Mouse (Mus musculus) limb, embryonic 12.5 days (tissue): ENCODE results near the gene P4htm. TPM values are rescaled to one million over a fixed set of nuclear protein-coding genes. Genes with fewer than 3 reads are reported as not detected.

Experiments used
- ATAC-seq: fragments of 200-750 bp; cut with Nextera tagmentation; 2 replicates; pipeline ENCODE4 v1.8.0; 2017; ENCODE audit warnings: low read depth, moderate TSS enrichment; ENCODE audit not compliant: insufficient number of reproducible peaks, insufficient read depth, low FRiP score, low TSS enrichment
- H3K27ac ChIP-seq: fragments of 300-500 bp; sonication (generic); 2 replicates; pipeline ENCODE4 v1.5.1; 2016; ENCODE audit warnings: mild to moderate bottlenecking, moderate library complexity
- H3K27me3 ChIP-seq: fragments of 300-500 bp; sonication (generic); 2 replicates; pipeline ENCODE4 v1.6.1; 2016; ENCODE audit warnings: mild to moderate bottlenecking, moderate library complexity
- H3K36me3 ChIP-seq: fragments of 300-500 bp; sonication (generic); 2 replicates; pipeline ENCODE4 v1.6.1; 2016; ENCODE audit warnings: mild to moderate bottlenecking, moderate library complexity
- H3K4me1 ChIP-seq: fragments of 300-500 bp; sonication (generic); replicated peaks from 2 replicates; pipeline ENCODE4 v1.6.1; 2016
- H3K4me2 ChIP-seq: fragments of 300-500 bp; sonication (generic); 2 replicates; pipeline ENCODE4 v1.6.1; 2016; ENCODE audit warnings: mild to moderate bottlenecking, moderate library complexity
- H3K4me3 ChIP-seq: fragments of 300-500 bp; sonication (generic); replicated peaks from 2 replicates; pipeline ENCODE4 v1.5.1; 2016; ENCODE audit warnings: mild to moderate bottlenecking
- H3K9ac ChIP-seq: fragments of 300-500 bp; sonication (generic); replicated peaks from 2 replicates; pipeline ENCODE4 v1.6.1; 2016; ENCODE audit warnings: mild to moderate bottlenecking, moderate library complexity
- H3K9me3 ChIP-seq: fragments of 300-500 bp; sonication (generic); 2 replicates; pipeline ENCODE4 v1.6.1; 2016; ENCODE audit warnings: mild to moderate bottlenecking, moderate library complexity
- WGBS: fragments of 180-500 bp; shearing (Covaris S2); methylation state at CpG from one replicate; pipeline ENCODE4 v1.1.7; 2016; 5-methylcytosine and 5-hydroxymethylcytosine counted together
- polyA plus RNA-seq: library from polyadenylated mRNA; unstranded; fragments of >200 nt; fragmentation: Nextera tagmentation; extraction: Ambion mirVana; gene quantifications from 2 replicates; pipeline ENCODE4 v1.2.1, GENCODE M21; 2016

Gene P4htm
- 11.6 and 11.7 TPM in 2 replicates for polyA plus RNA-seq

DNA sequence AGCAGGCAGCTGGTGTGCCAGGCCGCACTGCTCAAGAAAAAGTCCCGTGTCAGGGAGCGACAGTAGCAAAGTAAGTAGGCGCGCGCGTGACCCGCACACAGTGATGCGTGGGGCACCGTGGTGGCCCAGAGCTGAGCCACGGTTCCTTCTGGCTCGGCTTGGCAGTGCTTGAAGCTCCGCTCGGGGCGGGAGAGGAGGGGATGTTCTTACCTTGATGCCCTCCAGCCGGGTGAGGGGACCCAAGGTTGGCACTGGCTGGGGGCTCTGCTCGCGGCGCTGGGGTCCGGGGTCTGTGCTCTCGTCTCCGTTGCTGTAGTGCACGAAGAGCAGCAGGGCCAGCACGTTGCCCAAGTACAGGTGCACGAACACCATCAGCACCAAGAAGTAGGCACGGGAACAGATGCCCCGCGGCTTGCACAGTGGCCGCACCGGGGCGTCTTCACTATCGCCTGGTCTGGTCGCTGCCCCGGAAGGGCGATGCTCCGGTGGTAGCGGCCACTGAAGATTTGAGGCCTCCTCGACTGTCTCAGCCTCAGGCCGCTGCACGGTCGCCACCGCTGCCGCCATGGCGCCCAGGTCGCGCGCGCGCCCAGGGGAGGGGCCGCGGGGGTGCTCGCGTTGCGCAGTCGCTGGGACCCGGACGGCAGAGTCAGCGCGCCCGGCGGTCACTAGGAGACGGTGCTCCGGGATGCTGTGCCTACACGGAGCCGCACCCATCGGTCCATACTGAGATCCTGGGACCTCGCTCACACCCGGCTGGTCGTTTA lies at the start of gene P4htm:
TSS of gene P4htm (minus strand) at position 670 of the 767 bp plus-strand sequence.
- Histone ChIP-seq H3K27ac (no peak within 1 kb of the TSS; the same call in 1 of the 2 replicates), H3K9me3 (no peaks in the 10 kb centered on the region), H3K4me3 (peak within 1 kb of the TSS; percentile 70), H3K9ac (peak within 1 kb of the TSS; percentile 73), H3K36me3 (peaks cover 4% of the 10 kb centered on the region; the same call in 1 of the 2 replicates), H3K27me3 (no peaks in the 10 kb centered on the region), H3K4me1 (peaks cover 14% of the 10 kb centered on the region), H3K4me2 (peak within 1 kb of the TSS; percentile 89)
- 3% methylated on average over 69 of the region's 69 CpGs for WGBS
- peak; percentile 78 for ATAC-seq

DNA sequence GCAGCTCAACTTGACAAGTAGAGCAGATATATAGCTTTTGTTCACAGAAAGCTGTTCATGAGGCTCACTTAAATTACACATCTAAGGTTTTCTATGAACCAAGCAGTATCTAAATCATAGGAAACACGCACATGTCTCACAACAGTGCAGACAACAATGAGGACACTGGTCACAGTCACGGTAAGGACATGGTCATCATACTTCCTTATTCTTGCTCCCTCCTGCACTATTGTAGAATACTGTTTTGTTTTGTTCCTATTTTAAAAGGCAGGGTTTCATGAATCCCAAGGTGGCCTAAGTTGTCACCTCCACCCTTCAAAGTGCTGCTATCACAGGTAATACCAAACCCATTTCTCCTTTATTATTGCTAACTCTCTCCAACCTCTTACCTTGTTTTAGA lies 42.4 kb upstream of the P4htm start:
- 98% methylated on average over 2 of the region's 2 CpGs for WGBS
- Histone ChIP-seq H3K27ac (no peak overlapping the region), H3K27me3 (no peaks in the 10 kb centered on the region), H3K36me3 (peaks cover 44% of the 10 kb centered on the region), H3K4me2 (no peak overlapping the region), H3K9me3 (no peaks in the 10 kb centered on the region), H3K4me3 (no peak overlapping the region), H3K4me1 (no peaks in the 10 kb centered on the region), H3K9ac (no peak overlapping the region)
- ATAC-seq = no peak

DNA sequence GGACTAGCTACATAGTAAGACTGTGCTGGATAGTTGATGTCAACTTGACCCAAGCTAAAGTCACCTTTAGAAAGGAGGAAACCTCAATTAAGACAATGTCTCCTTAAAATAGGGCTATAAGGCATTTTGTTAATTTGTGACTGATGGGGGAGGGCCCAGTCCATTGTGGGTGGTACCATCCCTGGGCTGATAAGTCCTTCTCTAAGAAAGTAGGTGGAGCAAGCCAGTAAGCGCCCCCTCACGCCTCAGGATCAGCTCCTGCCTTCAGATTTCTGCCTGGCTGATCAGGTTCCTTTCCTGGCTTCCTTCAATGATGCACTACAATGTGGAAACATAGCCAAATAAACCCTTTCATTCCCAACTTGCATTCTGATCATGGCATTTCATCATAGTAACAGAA lies 37.9 kb upstream of the P4htm start:
- Histone ChIP-seq H3K9ac (no peak overlapping the region), H3K27me3 (no peaks in the 10 kb centered on the region), H3K36me3 (peaks cover 27% of the 10 kb centered on the region), H3K4me2 (no peak overlapping the region), H3K9me3 (no peaks in the 10 kb centered on the region), H3K27ac (no peak overlapping the region), H3K4me1 (no peaks in the 10 kb centered on the region), H3K4me3 (no peak overlapping the region)
- 78% methylated on average over 2 of the region's 2 CpGs for WGBS
- ATAC-seq = no peak

DNA sequence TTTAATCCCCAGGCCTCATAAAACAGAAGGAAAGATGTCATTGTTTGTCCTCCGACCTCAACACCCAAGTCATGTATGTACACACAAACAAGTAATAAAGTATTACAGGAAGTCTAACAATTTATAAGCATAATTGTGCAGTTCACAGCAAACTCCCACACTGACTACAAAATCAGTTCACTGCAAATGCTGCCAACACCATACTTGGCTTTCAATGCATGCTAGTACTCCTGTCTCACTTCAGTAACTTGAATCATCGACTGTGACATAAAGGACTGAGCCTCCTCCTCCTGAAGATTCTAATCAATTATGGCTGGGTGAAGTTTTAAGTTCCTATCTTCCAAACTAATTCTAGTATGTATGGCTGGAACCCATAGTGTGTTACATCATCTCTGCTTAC lies 36.4 kb upstream of the P4htm start:
- H3K4me2 ChIP-seq = no peak overlapping the region
- H3K9ac ChIP-seq = no peak overlapping the region
- 80% methylated on average over 2 of the region's 2 CpGs for WGBS
- no peaks in the 10 kb centered on the region for H3K27me3 ChIP-seq
- no peak overlapping the region for H3K4me3 ChIP-seq
- no peak overlapping the region for H3K27ac ChIP-seq
- ATAC-seq = no peak
- no peaks in the 10 kb centered on the region for H3K4me1 ChIP-seq
- no peaks in the 10 kb centered on the region for H3K9me3 ChIP-seq
- peaks cover 23% of the 10 kb centered on the region; the same call in 1 of the 2 replicates for H3K36me3 ChIP-seq

DNA sequence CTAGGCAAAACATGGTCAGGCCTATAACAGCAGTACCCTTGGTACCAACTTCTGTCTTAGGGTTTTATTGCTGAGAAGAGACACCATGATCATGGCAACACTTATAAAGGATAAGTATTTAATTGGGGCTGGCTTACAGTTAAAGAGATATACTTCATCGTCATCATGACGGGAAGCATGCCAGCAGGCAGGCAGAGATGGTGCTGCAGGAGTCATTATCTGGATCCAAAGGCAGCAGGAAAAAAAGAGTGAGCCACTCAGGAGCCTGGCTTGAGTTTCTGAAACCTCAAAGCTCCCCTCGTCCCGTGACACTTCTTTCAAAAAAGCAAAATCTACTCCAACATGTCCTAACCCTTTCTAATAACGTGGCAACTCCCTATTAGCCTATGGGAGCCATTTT lies 34.9 kb upstream of the P4htm start:
- no peak for ATAC-seq
- 90% methylated on average over 5 of the region's 5 CpGs for WGBS
- H3K27ac ChIP-seq = no peak overlapping the region
- no peak overlapping the region for H3K9ac ChIP-seq
- H3K9me3 ChIP-seq = no peaks in the 10 kb centered on the region
- H3K36me3 ChIP-seq = peaks cover 25% of the 10 kb centered on the region; the same call in 1 of the 2 replicates
- no peak overlapping the region for H3K4me3 ChIP-seq
- no peak overlapping the region for H3K4me2 ChIP-seq
- no peaks in the 10 kb centered on the region for H3K27me3 ChIP-seq
- H3K4me1 ChIP-seq = no peaks in the 10 kb centered on the region

DNA sequence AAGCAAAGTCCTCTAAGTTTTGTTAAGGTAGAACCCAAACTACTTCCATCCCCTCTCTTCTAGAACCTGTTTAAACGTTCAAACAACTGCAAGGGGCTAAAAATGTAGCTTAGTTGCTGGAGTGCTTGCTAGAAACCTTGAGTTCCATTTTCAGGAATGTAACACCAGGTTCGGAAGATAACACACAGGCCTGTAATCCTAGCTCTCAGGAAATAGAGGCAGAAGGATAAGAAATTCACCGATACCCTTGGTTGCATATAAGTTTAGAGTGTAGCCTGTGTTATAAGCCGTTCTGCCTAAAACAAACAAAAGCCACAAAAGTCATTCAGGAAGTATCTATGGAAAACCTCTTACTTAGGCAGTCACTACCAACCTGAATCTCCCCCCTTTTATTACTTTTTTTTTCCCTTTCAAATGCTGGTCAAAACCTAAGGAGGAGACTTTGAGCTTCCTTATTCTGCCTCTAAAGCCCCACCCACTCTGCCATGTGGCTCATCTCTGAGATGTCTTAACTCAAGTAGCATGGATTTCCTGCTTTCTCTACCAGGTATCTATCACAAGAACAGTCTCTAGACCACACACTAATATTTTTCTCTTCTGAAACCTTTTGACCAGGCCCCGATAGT lies 34.3 kb upstream of the P4htm start:
- no peak overlapping the region for H3K4me3 ChIP-seq
- ATAC-seq = no peak
- no peak overlapping the region for H3K27ac ChIP-seq
- H3K4me1 ChIP-seq = no peaks in the 10 kb centered on the region
- no peak overlapping the region for H3K4me2 ChIP-seq
- H3K9ac ChIP-seq = no peak overlapping the region
- WGBS = 92% methylated on average over 5 of the region's 5 CpGs
- no peaks in the 10 kb centered on the region for H3K27me3 ChIP-seq
- peaks cover 25% of the 10 kb centered on the region; the same call in 1 of the 2 replicates for H3K36me3 ChIP-seq
- H3K9me3 ChIP-seq = no peaks in the 10 kb centered on the region

DNA sequence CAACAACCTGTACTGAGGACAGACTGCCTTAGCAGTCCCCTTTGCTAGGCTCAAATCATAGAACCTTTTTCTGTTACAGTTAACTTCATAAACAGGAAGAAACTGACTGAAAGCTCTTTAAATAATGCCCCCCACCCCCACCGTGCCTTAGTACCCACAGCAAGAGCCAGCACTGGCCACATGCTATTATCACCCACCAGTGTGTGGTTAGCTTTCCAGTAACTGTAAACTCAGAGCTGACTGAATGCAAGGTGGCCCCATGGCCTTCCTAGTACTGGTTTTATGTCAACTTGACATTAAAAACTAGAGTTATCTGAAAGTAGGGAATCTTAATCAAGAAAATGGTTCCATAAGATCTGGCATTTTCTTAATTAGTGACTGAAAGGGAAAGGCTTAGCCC lies 33.2 kb upstream of the P4htm start:
- WGBS = 92% methylated on average over 1 of the region's 1 CpGs
- no peak overlapping the region for H3K27ac ChIP-seq
- H3K9ac ChIP-seq = no peak overlapping the region
- peaks cover 30% of the 10 kb centered on the region for H3K36me3 ChIP-seq
- H3K4me1 ChIP-seq = no peaks in the 10 kb centered on the region
- no peak for ATAC-seq
- no peak overlapping the region for H3K4me3 ChIP-seq
- H3K27me3 ChIP-seq = no peaks in the 10 kb centered on the region
- H3K4me2 ChIP-seq = no peak overlapping the region
- H3K9me3 ChIP-seq = no peaks in the 10 kb centered on the region

DNA sequence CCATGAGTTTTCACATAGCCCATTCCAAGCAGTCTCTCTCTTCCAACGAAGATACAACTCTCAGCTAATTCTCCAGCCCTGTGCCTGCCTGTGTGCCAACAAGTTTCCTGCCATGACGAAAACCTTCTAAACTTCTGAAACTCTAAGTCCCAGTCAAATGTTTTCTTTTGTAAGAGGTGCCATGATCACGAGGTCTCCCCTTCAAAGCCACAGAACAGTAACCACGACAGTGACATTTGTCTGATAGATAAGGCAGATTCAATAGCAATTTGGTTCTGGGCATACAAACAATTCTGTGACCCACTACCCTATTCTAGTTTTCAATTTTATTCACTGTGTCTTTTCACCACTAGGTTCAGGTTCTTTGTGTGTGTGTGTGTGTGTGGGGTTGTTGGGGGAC lies 30.7 kb upstream of the P4htm start:
- Histone ChIP-seq H3K9ac (no peak overlapping the region), H3K36me3 (peaks cover 26% of the 10 kb centered on the region), H3K27ac (no peak overlapping the region), H3K4me2 (no peak overlapping the region), H3K27me3 (no peaks in the 10 kb centered on the region), H3K4me1 (no peaks in the 10 kb centered on the region), H3K4me3 (no peak overlapping the region), H3K9me3 (no peaks in the 10 kb centered on the region)
- 85% methylated on average over 4 of the region's 4 CpGs for WGBS
- ATAC-seq = no peak

DNA sequence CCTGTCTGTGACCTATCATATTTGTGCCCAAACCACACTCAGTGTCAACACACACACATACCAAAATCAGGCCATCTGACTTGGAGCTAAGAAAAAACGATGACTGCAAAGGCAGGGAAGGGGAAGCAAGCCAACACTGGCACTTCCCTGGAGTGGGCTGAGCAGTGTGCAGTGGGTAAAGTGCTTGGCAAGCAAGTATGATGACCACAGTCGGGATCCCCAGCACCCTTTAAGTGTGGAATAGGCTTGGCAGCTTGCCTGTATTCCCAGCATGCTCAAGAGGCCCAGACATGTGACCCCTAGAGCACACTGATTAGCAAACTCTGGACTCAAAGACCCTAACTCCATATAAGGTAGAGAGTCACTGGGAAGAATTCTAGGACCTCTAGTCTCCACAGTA lies 29.0 kb upstream of the P4htm start:
- H3K4me2 ChIP-seq = no peak overlapping the region
- no peak overlapping the region for H3K4me3 ChIP-seq
- no peaks in the 10 kb centered on the region for H3K27me3 ChIP-seq
- no peak overlapping the region for H3K27ac ChIP-seq
- H3K36me3 ChIP-seq = peaks cover 28% of the 10 kb centered on the region
- no peaks in the 10 kb centered on the region for H3K9me3 ChIP-seq
- no peak for ATAC-seq
- 77% methylated on average over 2 of the region's 2 CpGs for WGBS
- no peak overlapping the region for H3K9ac ChIP-seq
- no peaks in the 10 kb centered on the region for H3K4me1 ChIP-seq

DNA sequence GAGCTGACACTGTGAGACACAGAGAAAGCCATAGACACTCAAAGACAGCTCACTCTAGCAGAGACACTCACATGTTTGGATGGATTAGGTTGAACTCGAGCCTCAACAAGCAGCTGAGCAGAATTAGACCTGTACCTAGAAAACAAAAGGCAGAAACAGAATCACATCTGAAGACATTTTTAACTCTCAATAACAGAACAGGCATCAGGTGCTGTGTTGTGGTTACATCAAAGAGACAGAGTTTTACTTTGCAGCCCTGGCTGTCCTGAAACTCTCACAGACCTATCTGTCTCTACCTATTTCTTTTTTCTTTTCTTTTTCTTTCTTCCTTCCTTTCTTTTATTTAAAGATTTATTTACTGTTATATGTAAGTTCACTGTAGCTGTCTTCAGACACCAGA lies 19.8 kb upstream of the P4htm start:
- no peaks in the 10 kb centered on the region for H3K27me3 ChIP-seq
- peaks cover 80% of the 10 kb centered on the region for H3K36me3 ChIP-seq
- H3K9me3 ChIP-seq = no peaks in the 10 kb centered on the region
- ATAC-seq = no peak
- WGBS = 90% methylated on average over 1 of the region's 1 CpGs
- H3K9ac ChIP-seq = no peak overlapping the region
- no peak overlapping the region for H3K4me3 ChIP-seq
- H3K4me1 ChIP-seq = no peaks in the 10 kb centered on the region
- H3K4me2 ChIP-seq = no peak overlapping the region
- H3K27ac ChIP-seq = no peak overlapping the region

DNA sequence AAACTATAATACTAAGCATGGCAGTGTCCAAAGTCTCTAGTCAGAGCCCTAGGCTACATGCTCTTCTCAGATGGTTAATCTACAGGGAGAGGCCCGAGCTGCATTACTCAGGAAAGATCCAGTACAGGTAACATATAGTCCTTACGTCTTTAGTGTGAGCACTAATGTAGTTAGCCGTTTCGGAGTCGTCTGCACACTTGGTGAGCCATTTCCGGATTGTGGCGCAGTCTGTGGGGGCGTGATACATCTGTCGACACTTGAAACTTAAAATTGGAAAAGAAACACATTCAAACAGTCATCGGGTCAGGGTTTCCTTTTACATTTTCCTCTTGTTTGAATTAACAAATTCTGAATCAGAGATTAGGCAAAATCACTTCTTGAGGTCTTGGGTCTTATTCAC lies 14.0 kb upstream of the P4htm start:
- no peaks in the 10 kb centered on the region for H3K9me3 ChIP-seq
- ATAC-seq = no peak
- H3K4me2 ChIP-seq = no peak overlapping the region
- H3K4me1 ChIP-seq = no peaks in the 10 kb centered on the region
- no peak overlapping the region for H3K9ac ChIP-seq
- H3K27me3 ChIP-seq = no peaks in the 10 kb centered on the region
- H3K36me3 ChIP-seq = peaks cover 99% of the 10 kb centered on the region
- no peak overlapping the region for H3K27ac ChIP-seq
- 94% methylated on average over 10 of the region's 10 CpGs for WGBS
- H3K4me3 ChIP-seq = no peak overlapping the region
